Mouse (Mus musculus): Measurements from ENCODE around the gene Cdc37.

The Cdc37 gene

DNA sequence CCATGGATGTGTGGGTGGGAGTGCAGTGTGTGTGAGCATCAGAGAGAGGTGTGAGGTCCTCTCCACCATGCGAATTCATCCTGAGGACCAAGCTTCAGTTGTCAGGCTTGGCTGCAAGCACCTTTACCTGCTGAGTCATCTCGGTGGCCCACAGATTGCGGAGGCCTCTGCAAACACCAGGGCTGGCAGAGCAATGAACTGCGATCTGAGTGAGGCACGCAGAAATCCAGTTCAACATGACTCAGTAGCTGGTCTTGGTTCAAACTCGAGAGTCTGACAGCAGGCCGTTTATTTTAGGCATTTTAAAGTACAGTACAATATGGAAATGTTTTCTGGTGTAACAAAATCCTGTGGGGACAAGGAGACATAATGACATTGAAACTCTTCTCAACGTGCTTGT is 52.0 kb downstream of the Cdc37 start:
- DNase-seq (ENCODE audit: low read depth, low spot score), result no peak

DNA sequence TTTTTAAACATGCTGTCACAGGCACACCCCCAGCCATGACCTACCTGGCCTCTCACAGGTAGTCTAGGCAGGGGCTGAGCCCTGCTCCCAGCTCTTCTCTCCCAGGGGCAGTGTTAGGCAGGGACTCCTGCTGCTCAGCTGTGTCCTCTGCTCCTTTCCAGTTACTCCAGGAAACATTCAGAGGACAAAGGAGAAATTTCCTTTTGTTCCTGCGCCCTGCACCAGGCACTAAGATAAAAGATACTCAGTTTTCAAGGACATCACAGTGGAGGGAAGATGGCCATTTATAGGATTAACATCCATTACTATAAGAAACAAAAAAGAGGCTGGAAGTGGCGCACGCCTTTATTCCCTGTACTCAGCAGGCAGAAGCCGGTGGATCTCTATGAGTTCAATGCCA is 53.8 kb downstream of the Cdc37 start:
- DNase-seq (ENCODE audit: low read depth, low spot score), result no peak

DNA sequence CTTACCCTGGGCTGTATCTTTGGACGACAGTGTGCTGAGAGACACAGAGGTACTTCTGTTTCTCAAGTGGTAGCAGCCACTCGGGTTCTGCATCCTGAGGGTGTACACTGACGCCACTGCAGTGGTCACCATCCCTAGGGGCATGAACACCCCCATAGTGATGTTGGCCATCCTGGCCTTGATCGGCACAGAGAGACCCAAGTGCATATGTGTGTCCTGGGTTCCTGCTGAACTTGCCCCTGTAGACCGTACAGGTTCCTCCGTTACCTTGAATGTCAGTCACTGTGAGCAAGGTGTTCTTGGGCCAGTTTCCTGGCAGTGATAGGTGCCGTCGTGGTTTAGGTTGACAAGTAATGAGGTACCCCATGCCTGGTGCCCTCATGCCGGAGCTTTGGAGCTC is 56.4 kb downstream of the Cdc37 start:
- no peak for DNase-seq (ENCODE audit: low read depth, low spot score)

DNA sequence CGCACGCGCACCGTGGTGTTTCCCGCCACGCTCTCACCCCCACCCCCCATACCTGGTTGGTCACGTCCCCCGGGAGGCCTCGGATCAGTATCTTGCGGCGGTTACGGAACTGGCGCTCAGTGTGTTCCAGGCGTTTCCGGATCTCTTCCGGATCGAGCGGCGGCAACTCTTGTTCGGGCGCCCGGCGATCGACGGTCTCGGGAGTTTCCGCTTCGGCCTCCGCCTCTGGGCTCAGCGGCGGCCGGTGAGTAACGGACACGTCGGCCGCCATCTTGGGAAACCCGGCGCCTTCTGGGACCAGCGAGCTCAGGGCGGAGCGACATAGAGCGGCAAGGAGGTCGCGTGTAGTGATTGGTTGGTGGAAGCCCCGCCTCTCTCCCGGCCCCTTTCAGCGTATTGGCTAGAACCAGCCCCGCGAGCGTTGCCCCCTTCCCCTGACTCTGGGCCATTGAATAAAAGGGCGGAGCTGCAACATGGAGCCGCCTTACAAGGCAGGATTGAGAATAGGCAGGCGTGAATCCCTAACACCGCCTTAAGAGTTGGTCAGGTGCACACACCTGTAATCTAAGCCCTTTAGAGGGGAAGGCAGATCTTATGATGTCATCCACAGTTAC is 58.0 kb downstream of the Cdc37 start, which contains the start of the genes Gm38431 and Raver1:
Gm38431 (minus strand) TSS at position 291 of the 614 bp plus-strand sequence.
Raver1 (minus strand) TSS at position 302 of the 614 bp plus-strand sequence.
- peak; percentile 96 for DNase-seq (ENCODE audit: low read depth, low spot score)

DNA sequence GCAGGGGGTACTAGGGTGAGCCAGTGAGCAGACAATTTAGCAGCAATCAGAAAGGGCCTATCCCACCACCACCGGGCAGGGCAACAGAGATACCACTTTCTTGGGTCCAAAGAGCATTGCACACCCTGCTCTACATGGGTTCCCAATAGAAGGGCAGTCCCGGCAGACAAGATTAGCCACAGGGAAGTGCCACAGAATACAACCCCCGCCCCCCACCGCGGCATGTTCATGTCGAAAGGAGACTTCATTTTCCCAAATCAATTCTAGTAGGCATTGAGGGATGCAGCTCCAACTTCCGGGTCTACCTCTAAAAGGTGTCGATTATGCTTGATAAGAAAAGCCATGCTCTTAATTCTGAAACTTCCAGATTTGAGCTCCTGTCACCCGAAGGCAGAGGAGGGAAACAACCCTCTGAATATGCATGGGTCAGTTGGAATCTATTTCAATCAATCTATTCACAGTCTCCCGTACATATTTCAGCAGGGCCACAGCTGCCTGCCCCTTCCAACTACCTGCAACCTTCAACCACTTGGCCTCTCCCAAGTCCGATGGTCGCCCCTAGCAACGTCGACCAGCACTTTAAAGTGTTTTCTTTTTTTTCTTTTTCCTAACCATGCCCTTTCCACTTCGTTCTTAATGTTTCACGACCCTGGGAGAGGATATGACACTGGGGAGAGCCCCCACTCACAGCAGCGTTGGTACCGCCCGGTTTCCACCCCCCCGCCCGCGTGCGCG is 58.6 kb downstream of the Cdc37 start:
- no peak for DNase-seq (ENCODE audit: low read depth, low spot score)

DNA sequence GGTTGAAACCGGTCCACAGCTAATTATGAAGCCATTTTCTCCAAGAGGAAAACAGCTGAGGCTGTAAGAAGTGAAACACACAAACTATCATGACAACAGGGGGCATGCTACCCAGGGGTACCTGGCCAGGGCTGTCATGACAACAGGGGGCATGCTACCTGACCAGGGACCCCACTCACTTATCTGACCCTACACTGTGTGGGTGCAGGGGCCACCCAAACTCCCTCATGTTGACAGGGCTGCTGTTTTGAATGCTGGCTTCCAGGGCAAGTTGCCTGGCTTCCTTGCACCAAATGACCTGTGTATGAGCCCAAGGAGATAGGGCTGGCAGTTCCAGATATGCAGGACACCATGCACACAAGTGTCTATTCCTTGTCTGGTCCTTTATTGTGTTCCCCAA is 59.2 kb downstream of the Cdc37 start:
- DNase-seq (ENCODE audit: low read depth, low spot score), result no peak

DNA sequence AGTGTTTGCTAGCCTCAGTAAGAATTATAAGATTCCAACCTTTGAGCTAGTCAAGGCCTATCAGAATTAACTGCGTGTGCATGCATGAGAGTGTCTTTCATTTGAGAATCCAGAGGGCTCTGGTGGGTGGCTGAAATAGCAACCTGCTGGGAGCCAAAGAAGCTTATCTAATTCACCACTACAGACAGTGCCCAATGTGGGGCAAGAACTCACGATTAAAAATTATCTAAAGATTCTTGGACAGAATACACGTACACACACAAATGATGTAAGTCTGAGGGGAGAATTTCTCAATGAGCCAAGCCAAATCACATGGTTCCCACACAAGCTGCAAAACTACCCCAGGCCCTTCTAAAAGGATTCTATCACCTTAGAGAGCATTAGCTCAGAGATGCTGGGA is 66.5 kb downstream of the Cdc37 start:
- DNase-seq (ENCODE audit: low read depth, low spot score), result no peak

All from forelimb bud, embryonic 11.5 days (tissue).